Mouse (Mus musculus): ENCODE results near the gene Actn2.

- TF ChIP-seq CTCF (IDR thresholded peaks at IDR 0.05; ENCODE audit: control insufficient read depth, insufficient read depth, insufficient read length) (no peak), MYOG (IDR thresholded peaks at IDR 0.05; ENCODE audit: control insufficient read depth, extremely low read depth, insufficient read length) (no peak), FOSL1 (IDR thresholded peaks at IDR 0.05; ENCODE audit: insufficient read depth, low read length, poor library complexity, severe bottlenecking) (no peak), CEBPB (IDR thresholded peaks at IDR 0.05; ENCODE audit: low read depth) (no peak), MAX (IDR thresholded peaks at IDR 0.05) (no peak), MYOD1 (IDR thresholded peaks at IDR 0.05; ENCODE audit: control insufficient read depth, insufficient read length, low read depth) (no peak)
These were observed 43.9 kb downstream of the Actn2 start for GRCm38 (mm10) chr13:12296701-12297100.

Data from C2C12 (cell line).